32 mouse cellular contexts compared by ENCODE assay signal in the genomic region with DNA sequence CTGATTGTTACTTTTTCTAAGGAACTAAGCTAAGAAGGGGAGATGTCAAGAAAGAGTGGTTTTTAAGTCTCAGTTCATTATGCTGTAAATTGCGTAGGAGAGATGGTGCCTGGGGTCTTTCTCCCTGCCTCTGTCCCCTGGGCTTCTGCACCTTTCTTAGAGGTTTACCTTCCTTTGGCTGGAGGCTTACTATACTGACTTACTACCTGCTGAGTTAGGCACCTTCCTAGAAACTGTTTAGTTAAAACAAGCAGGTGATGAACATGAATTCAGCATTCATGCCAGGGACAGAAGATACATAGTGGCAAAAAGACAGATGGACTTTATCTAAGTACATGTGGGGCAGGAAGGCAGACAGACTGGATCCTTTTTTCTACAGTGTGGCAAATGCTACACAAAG. TPM values are rescaled to one million over a fixed set of nuclear protein-coding genes. Genes with fewer than 3 reads are reported as not detected.
"Had no signal": no experiment of that assay in that cellular context is flagged by ENCODE, and none has a peak within 500 bp of the region (broad histone marks: within the 10 kb centered on the region; RNA-seq: fewer than 3 reads in every experiment).

No protein-coding gene starts in this region.

- H3K27ac ChIP-seq: embryonic facial prominence, embryonic 10.5 days; embryonic facial prominence, embryonic 12.5 days; embryonic facial prominence, embryonic 13.5 days; embryonic facial prominence, embryonic 15.5 days; forebrain, embryonic 10.5 days; forebrain, embryonic 12.5 days; forebrain, embryonic 13.5 days; forebrain, embryonic 15.5 days; gastrocnemius, adult 2 months had no signal

- H3K36me3 ChIP-seq: embryonic facial prominence, embryonic 10.5 days; embryonic facial prominence, embryonic 12.5 days; embryonic facial prominence, embryonic 13.5 days; embryonic facial prominence, embryonic 15.5 days; forebrain, embryonic 10.5 days; forebrain, embryonic 12.5 days; forebrain, embryonic 15.5 days had no signal

- H3K9me3 ChIP-seq: embryonic facial prominence, embryonic 10.5 days; embryonic facial prominence, embryonic 12.5 days; embryonic facial prominence, embryonic 13.5 days; embryonic facial prominence, embryonic 15.5 days; forebrain, embryonic 10.5 days; forebrain, embryonic 12.5 days; forebrain, embryonic 13.5 days; forebrain, embryonic 15.5 days had no signal

- ATAC-seq: forebrain, embryonic 13.5 days; forebrain, embryonic 14.5 days; forebrain, embryonic 15.5 days; forebrain, embryonic 16.5 days; forebrain, postnatal 0 days had no signal

- H3K4me3 ChIP-seq: embryonic facial prominence, embryonic 10.5 days; embryonic facial prominence, embryonic 12.5 days; embryonic facial prominence, embryonic 13.5 days; embryonic facial prominence, embryonic 15.5 days; erythroblast, embryonic 14.5 days; forebrain, embryonic 10.5 days; forebrain, embryonic 12.5 days; forebrain, embryonic 13.5 days; forebrain, embryonic 15.5 days; gastrocnemius, adult 2 months had no signal

- DNase-seq: cerebellum, adult 18-20 months; cerebellum, adult 2 months; cerebellum, adult 8-10 months; cerebellum, adult 9-10 months; cerebellum, adult 9-11 months; cerebellum, postnatal 10 days; cerebellum, postnatal 14 days; cerebellum, postnatal 25 days; cerebellum, postnatal 36 days; embryo, embryonic 11 days; forebrain, postnatal 0 days; gastrocnemius, adult 2 months; gastrocnemius, postnatal 10 days; gastrocnemius, postnatal 14 days; gastrocnemius, postnatal 25 days; gastrocnemius, postnatal 36 days; heart, adult 18-20 months had no signal

- H3K4me2 ChIP-seq: embryonic facial prominence, embryonic 12.5 days; embryonic facial prominence, embryonic 13.5 days; embryonic facial prominence, embryonic 15.5 days; forebrain, embryonic 12.5 days; forebrain, embryonic 13.5 days; forebrain, embryonic 15.5 days had no signal

- H3K9ac ChIP-seq: embryonic facial prominence, embryonic 12.5 days; embryonic facial prominence, embryonic 13.5 days; embryonic facial prominence, embryonic 15.5 days; forebrain, embryonic 12.5 days; forebrain, embryonic 13.5 days; forebrain, embryonic 15.5 days; forebrain, postnatal 0 days had no signal

- H3K4me1 ChIP-seq: embryonic facial prominence, embryonic 12.5 days had no signal

RNA-seq across cellular contexts. Expression of a gene that starts 2.0 kb away (rescaled TPM):
- total RNA-seq: common myeloid progenitor, adult 5-6 weeks; granulocyte monocyte progenitor cell, adult 5-6 weeks had no signal
- polyA plus RNA-seq: erythroblast, embryonic 14.5 days had no signal

RNA-seq across cellular contexts. Expression of a gene that starts 23.7 kb away (rescaled TPM):
- total RNA-seq: common myeloid progenitor, adult 5-6 weeks; granulocyte monocyte progenitor cell, adult 5-6 weeks had no signal
- polyA plus RNA-seq: erythroblast, embryonic 14.5 days had no signal

RNA-seq across cellular contexts. Expression of a gene that starts 34.1 kb away (rescaled TPM):
- total RNA-seq: common myeloid progenitor, adult 5-6 weeks; gastrocnemius, adult 18-20 months; gastrocnemius, adult 2 months; gastrocnemius, adult 8-10 months; gastrocnemius, postnatal 25 days; granulocyte monocyte progenitor cell, adult 5-6 weeks had no signal
- polyA plus RNA-seq: erythroblast, embryonic 14.5 days had no signal
